Mouse (Mus musculus) limb, embryonic 11.5 days (tissue): Measurements from ENCODE around the gene Smoc1. TPM values are rescaled to one million over a fixed set of nuclear protein-coding genes. Genes with fewer than 3 reads are reported as not detected.
A peak's percentile ranks its signal among the peaks of the same experiment; 100 is the strongest.

Experiments used
- ATAC-seq: fragments of 200-750 bp; cut with Nextera tagmentation; 2 replicates; pipeline ENCODE4 v1.8.0; 2017; ENCODE audit warnings: low read depth; ENCODE audit not compliant: insufficient number of reproducible peaks, low FRiP score, low TSS enrichment
- DNase-seq: peaks from one replicate; pipeline ENCODE4 v3.0.0-alpha.2; 2015; ENCODE audit warnings: low spot score
- H3K27ac ChIP-seq: fragments of 300-500 bp; sonication (generic); replicated peaks from 2 replicates; pipeline ENCODE4 v1.5.1; 2014; ENCODE audit warnings: low read depth, mild to moderate bottlenecking, low read length
- H3K27me3 ChIP-seq: fragments of 300-500 bp; sonication (generic); 2 replicates; pipeline ENCODE4 v1.6.1; 2014; ENCODE audit warnings: mild to moderate bottlenecking, low read length, mixed read lengths; ENCODE audit not compliant: control insufficient read depth, insufficient read depth
- H3K36me3 ChIP-seq: fragments of 300-500 bp; sonication (generic); 2 replicates; pipeline ENCODE4 v1.6.1; 2014; ENCODE audit warnings: mild to moderate bottlenecking, low read length, moderate library complexity, mixed read lengths; ENCODE audit not compliant: control insufficient read depth, insufficient read depth
- H3K4me1 ChIP-seq: fragments of 300-500 bp; sonication (generic); 2 replicates; pipeline ENCODE4 v1.6.1; 2014; ENCODE audit warnings: low read length, mixed read lengths; ENCODE audit not compliant: control insufficient read depth, insufficient read depth
- H3K4me2 ChIP-seq: fragments of 300-500 bp; sonication (generic); 2 replicates; pipeline ENCODE4 v1.6.1; 2014; ENCODE audit warnings: low read depth, mild to moderate bottlenecking, moderate library complexity; ENCODE audit not compliant: severe bottlenecking
- H3K4me3 ChIP-seq: fragments of 300-500 bp; sonication (generic); 2 replicates; pipeline ENCODE4 v1.5.1; 2014; ENCODE audit warnings: low read depth, low read length
- H3K9ac ChIP-seq: fragments of 300-500 bp; sonication (generic); 2 replicates; pipeline ENCODE4 v1.6.1; 2014; ENCODE audit warnings: mild to moderate bottlenecking, low read length
- H3K9me3 ChIP-seq: fragments of 300-500 bp; sonication (generic); 2 replicates; pipeline ENCODE4 v1.6.1; 2016; ENCODE audit warnings: low read length; ENCODE audit not compliant: control insufficient read depth
- whole genome bisulfite sequencing: fragments of 180-500 bp; shearing (Covaris S2); extraction: QIAGEN DNeasy Blood & Tissue Kit; methylation state at CpG from one replicate; pipeline ENCODE4 v1.1.7; 2014; 5-methylcytosine and 5-hydroxymethylcytosine counted together
- polyA plus RNA-seq: library from polyadenylated mRNA; unstranded; fragments of >200 nt; fragmentation: Nextera tagmentation; extraction: Ambion mirVana; gene quantifications from 2 replicates; pipeline ENCODE4 v1.2.1, GENCODE M21; 2014

Gene Smoc1
- polyA plus RNA-seq, 1 experiment from 2014 or later: 15.6 TPM

GRCm38 (mm10) chr12:81163131-81163530, 136.5 kb downstream of the Smoc1 start:
- H3K27ac ChIP-seq: no peak overlapping the region

GRCm38 (mm10) chr12:81163566-81163965, 137.0 kb downstream of the Smoc1 start:
- no peak overlapping the region for H3K4me3 ChIP-seq
- H3K9me3 ChIP-seq: no peaks in the 10 kb centered on the region
- no peak for DNase-seq
- no peaks in the 10 kb centered on the region for H3K36me3 ChIP-seq
- H3K27me3 ChIP-seq: no peaks in the 10 kb centered on the region
- H3K4me1 ChIP-seq: peaks cover 3% of the 10 kb centered on the region
- no peak for ATAC-seq
- no peak overlapping the region for H3K27ac ChIP-seq
- WGBS: 86% methylated on average over 3 of the region's 3 CpGs
- H3K9ac ChIP-seq: no peak overlapping the region
- no peak overlapping the region for H3K4me2 ChIP-seq

More at GRCm38 (mm10) chr12:81163131-81163530, 136.5 kb downstream of the Smoc1 start:
- Histone ChIP-seq H3K9me3 (no peaks in the 10 kb centered on the region), H3K4me3 (no peak overlapping the region), H3K36me3 (no peaks in the 10 kb centered on the region), H3K27me3 (no peaks in the 10 kb centered on the region), H3K4me2 (no peak overlapping the region), H3K9ac (no peak overlapping the region), H3K4me1 (peaks cover 3% of the 10 kb centered on the region)
- WGBS: 84% methylated on average over 3 of the region's 3 CpGs
- ATAC-seq (no peak), DNase-seq (no peak)

GRCm38 (mm10) chr12:81166092-81166491, 139.5 kb downstream of the Smoc1 start:
- no peaks in the 10 kb centered on the region for H3K27me3 ChIP-seq
- peaks cover 3% of the 10 kb centered on the region for H3K4me1 ChIP-seq
- ATAC-seq: peak; percentile 62
- H3K4me3 ChIP-seq: no peak overlapping the region
- no peak overlapping the region for H3K4me2 ChIP-seq
- H3K27ac ChIP-seq: no peak overlapping the region
- no peaks in the 10 kb centered on the region for H3K9me3 ChIP-seq
- H3K36me3 ChIP-seq: no peaks in the 10 kb centered on the region
- DNase-seq: peak; percentile 66
- WGBS: 4% methylated on average over 10 of the region's 10 CpGs
- no peak overlapping the region for H3K9ac ChIP-seq

- 63% methylated on average over 8 of the region's 8 CpGs for WGBS
Measured at GRCm38 (mm10) chr12:81166615-81167014, 140.0 kb downstream of the Smoc1 start.

GRCm38 (mm10) chr12:81167142-81167541, 140.5 kb downstream of the Smoc1 start:
- ATAC-seq (no peak), DNase-seq (no peak)
- Histone ChIP-seq H3K4me1 (peaks cover 3% of the 10 kb centered on the region), H3K4me3 (no peak overlapping the region), H3K4me2 (no peak overlapping the region), H3K27ac (no peak overlapping the region), H3K9ac (no peak overlapping the region), H3K9me3 (no peaks in the 10 kb centered on the region), H3K27me3 (no peaks in the 10 kb centered on the region), H3K36me3 (no peaks in the 10 kb centered on the region)
- WGBS: 39% methylated on average over 9 of the region's 9 CpGs

More at GRCm38 (mm10) chr12:81166615-81167014, 140.0 kb downstream of the Smoc1 start:
- Histone ChIP-seq H3K4me1 (peaks cover 3% of the 10 kb centered on the region), H3K4me3 (no peak overlapping the region), H3K27ac (no peak overlapping the region), H3K9me3 (no peaks in the 10 kb centered on the region), H3K9ac (no peak overlapping the region), H3K36me3 (no peaks in the 10 kb centered on the region), H3K27me3 (no peaks in the 10 kb centered on the region), H3K4me2 (no peak overlapping the region)
- ATAC-seq: no peak
- DNase-seq: no peak

- H3K9ac ChIP-seq: no peak overlapping the region
- WGBS: 92% methylated on average over 7 of the region's 7 CpGs
- H3K27me3 ChIP-seq: no peaks in the 10 kb centered on the region
- no peak for ATAC-seq
- H3K27ac ChIP-seq: no peak overlapping the region
- H3K4me1 ChIP-seq: peaks cover 3% of the 10 kb centered on the region
- no peaks in the 10 kb centered on the region for H3K9me3 ChIP-seq
- DNase-seq: no peak
- H3K4me3 ChIP-seq: no peak overlapping the region
- H3K4me2 ChIP-seq: no peak overlapping the region
- no peaks in the 10 kb centered on the region for H3K36me3 ChIP-seq
Measured at GRCm38 (mm10) chr12:81168031-81168430, 141.4 kb downstream of the Smoc1 start.

- DNase-seq: no peak
- Histone ChIP-seq H3K27ac (no peak overlapping the region), H3K27me3 (no peaks in the 10 kb centered on the region), H3K9ac (no peak overlapping the region), H3K36me3 (no peaks in the 10 kb centered on the region), H3K4me3 (no peak overlapping the region), H3K4me2 (no peak overlapping the region), H3K9me3 (no peaks in the 10 kb centered on the region), H3K4me1 (peaks cover 3% of the 10 kb centered on the region)
- 82% methylated on average over 2 of the region's 2 CpGs for WGBS
- ATAC-seq: no peak
Measured at GRCm38 (mm10) chr12:81168494-81168893, 141.9 kb downstream of the Smoc1 start.

GRCm38 (mm10) chr12:81170076-81170475, 143.5 kb downstream of the Smoc1 start:
- Histone ChIP-seq H3K27me3 (no peaks in the 10 kb centered on the region), H3K27ac (no peak overlapping the region), H3K9me3 (no peaks in the 10 kb centered on the region), H3K9ac (no peak overlapping the region), H3K4me2 (no peak overlapping the region), H3K4me3 (no peak overlapping the region), H3K36me3 (no peaks in the 10 kb centered on the region), H3K4me1 (peaks cover 3% of the 10 kb centered on the region)
- ATAC-seq (no peak), DNase-seq (no peak)
- whole genome bisulfite sequencing: 92% methylated on average over 2 of the region's 2 CpGs

- no peak overlapping the region for H3K4me2 ChIP-seq
- H3K4me3 ChIP-seq: no peak overlapping the region
- H3K36me3 ChIP-seq: no peaks in the 10 kb centered on the region
- ATAC-seq (no peak), DNase-seq (no peak)
- H3K9me3 ChIP-seq: no peaks in the 10 kb centered on the region
- no peak overlapping the region for H3K27ac ChIP-seq
- no peaks in the 10 kb centered on the region for H3K4me1 ChIP-seq
- no peaks in the 10 kb centered on the region for H3K27me3 ChIP-seq
- 84% methylated on average over 3 of the region's 3 CpGs for WGBS
- H3K9ac ChIP-seq: no peak overlapping the region
Measured at GRCm38 (mm10) chr12:81173011-81173410, 146.4 kb downstream of the Smoc1 start.
